Mouse (Mus musculus) heart, adult 9 months (tissue): ENCODE data around the gene Setd2.

Experiments used
- DNase-seq, 2 experiments: peaks; one replicate each; pipeline ENCODE4 v3.0.0; 2022; ENCODE audit warnings: low spot score in 2 of 2

Gene Setd2

GRCm38 (mm10) chr9:110654726-110655650, 122.6 kb downstream of the Setd2 start:
- no peak for DNase-seq

- no peak for DNase-seq
Observed at GRCm38 (mm10) chr9:110655651-110656007, 123.2 kb downstream of the Setd2 start.

- peak; percentile 98 for DNase-seq
Observed at GRCm38 (mm10) chr9:110656249-110657221, 124.1 kb downstream of the Setd2 start, which contains the start of gene Ccdc12. Ccdc12 (plus strand) TSS chr9:110656503.

GRCm38 (mm10) chr9:110657474-110658078, 125.2 kb downstream of the Setd2 start:
- DNase-seq: peak in 1 of 2 experiments; percentile 77

- no peak for DNase-seq
Observed at GRCm38 (mm10) chr9:110659521-110659920, 127.1 kb downstream of the Setd2 start.

- no peak for DNase-seq
Observed at GRCm38 (mm10) chr9:110660208-110660607, 127.8 kb downstream of the Setd2 start.

- DNase-seq: no peak
Observed at GRCm38 (mm10) chr9:110660856-110661612, 128.6 kb downstream of the Setd2 start.

- DNase-seq: no peak
Observed at GRCm38 (mm10) chr9:110662844-110663243, 130.4 kb downstream of the Setd2 start.

GRCm38 (mm10) chr9:110665912-110666311, 133.5 kb downstream of the Setd2 start:
- DNase-seq: peak; percentile 67 to 70

GRCm38 (mm10) chr9:110666374-110666773, 134.0 kb downstream of the Setd2 start:
- no peak for DNase-seq

GRCm38 (mm10) chr9:110667219-110667836, 134.9 kb downstream of the Setd2 start:
- no peak for DNase-seq
